Mouse (Mus musculus) heart, embryonic 15.5 days (tissue): ENCODE results near the gene Cacna1c. TPM values are rescaled to one million over a fixed set of nuclear protein-coding genes. Genes with fewer than 3 reads are reported as not detected.
A peak's percentile ranks its signal among the peaks of the same experiment; 100 is the strongest.

Experiments used
- ATAC-seq: fragments of 200-750 bp; cut with Nextera tagmentation; replicated peaks from 2 replicates; pipeline ENCODE4 v1.8.0; 2017; ENCODE audit warnings: low read depth, moderate TSS enrichment; ENCODE audit not compliant: insufficient number of reproducible peaks, insufficient read depth, low FRiP score
- H3K27ac ChIP-seq: fragments of 300-500 bp; sonication (generic); 2 replicates; pipeline ENCODE4 v1.5.1; 2015; ENCODE audit warnings: mild to moderate bottlenecking, inconsistent platforms
- H3K27me3 ChIP-seq: fragments of 300-500 bp; sonication (generic); 2 replicates; pipeline ENCODE4 v1.6.1; 2015; ENCODE audit warnings: inconsistent platforms
- H3K36me3 ChIP-seq: fragments of 300-500 bp; sonication (generic); 2 replicates; pipeline ENCODE4 v1.6.1; 2015; ENCODE audit warnings: mild to moderate bottlenecking, inconsistent platforms
- H3K4me1 ChIP-seq: fragments of 300-500 bp; sonication (generic); replicated peaks from 2 replicates; pipeline ENCODE4 v1.6.1; 2015; ENCODE audit warnings: inconsistent platforms
- H3K4me2 ChIP-seq: fragments of 300-500 bp; sonication (generic); 2 replicates; pipeline ENCODE4 v1.6.1; 2015; ENCODE audit warnings: inconsistent platforms, mild to moderate bottlenecking, moderate library complexity
- H3K4me3 ChIP-seq: fragments of 300-500 bp; sonication (generic); 2 replicates; pipeline ENCODE4 v1.5.1; 2015; ENCODE audit warnings: mild to moderate bottlenecking, inconsistent platforms
- H3K9ac ChIP-seq: fragments of 300-500 bp; sonication (generic); 2 replicates; pipeline ENCODE4 v1.6.1; 2015; ENCODE audit warnings: mild to moderate bottlenecking, inconsistent platforms
- H3K9me3 ChIP-seq: fragments of 300-500 bp; sonication (generic); replicated peaks from 2 replicates; pipeline ENCODE4 v1.6.1; 2016; ENCODE audit warnings: inconsistent platforms
- WGBS: fragments of 180-500 bp; shearing (Covaris S2); methylation state at CpG from one replicate; pipeline ENCODE4 v1.1.7; 2015; ENCODE audit warnings: mixed read lengths; 5-methylcytosine and 5-hydroxymethylcytosine counted together
- polyA plus RNA-seq: library from polyadenylated mRNA; unstranded; fragments of >200 nt; fragmentation: Nextera tagmentation; extraction: Ambion mirVana; gene quantifications from 2 replicates; pipeline ENCODE4 v1.2.1, GENCODE M21; 2015

Cacna1c gene
- polyA plus RNA-seq, 1 experiment from 2014 or later, result 65.3 TPM

DNA sequence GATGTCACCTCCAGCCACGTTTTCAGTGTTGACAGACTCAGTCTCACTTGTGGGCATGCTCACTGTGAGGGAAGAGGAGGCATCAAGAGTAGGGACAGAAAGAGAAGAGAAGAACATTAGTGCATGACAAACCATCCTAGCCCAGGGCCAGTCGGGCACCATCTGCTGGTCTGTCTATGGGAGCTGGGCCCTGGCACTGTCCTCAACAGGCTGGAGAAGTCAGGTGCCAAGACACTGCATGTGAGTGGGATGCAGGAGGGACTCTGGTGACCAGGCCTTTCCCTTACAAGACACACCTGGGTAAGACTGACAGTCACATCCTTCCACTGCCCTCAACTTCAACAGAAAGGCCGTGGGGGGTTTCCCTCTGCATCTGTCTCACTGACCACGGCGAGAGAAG is 482.9 kb downstream of the Cacna1c start:
- H3K27ac ChIP-seq, result no peak overlapping the region
- H3K27me3 ChIP-seq, result no peaks in the 10 kb centered on the region
- H3K9me3 ChIP-seq, result no peaks in the 10 kb centered on the region
- 82% methylated on average over 5 of the region's 5 CpGs for WGBS
- H3K4me2 ChIP-seq, result no peak overlapping the region
- no peak for ATAC-seq
- H3K4me3 ChIP-seq, result no peak overlapping the region
- H3K9ac ChIP-seq, result no peak overlapping the region
- peaks cover 25% of the 10 kb centered on the region for H3K36me3 ChIP-seq
- H3K4me1 ChIP-seq, result peaks cover 9% of the 10 kb centered on the region; the same call in 1 of the 2 replicates

DNA sequence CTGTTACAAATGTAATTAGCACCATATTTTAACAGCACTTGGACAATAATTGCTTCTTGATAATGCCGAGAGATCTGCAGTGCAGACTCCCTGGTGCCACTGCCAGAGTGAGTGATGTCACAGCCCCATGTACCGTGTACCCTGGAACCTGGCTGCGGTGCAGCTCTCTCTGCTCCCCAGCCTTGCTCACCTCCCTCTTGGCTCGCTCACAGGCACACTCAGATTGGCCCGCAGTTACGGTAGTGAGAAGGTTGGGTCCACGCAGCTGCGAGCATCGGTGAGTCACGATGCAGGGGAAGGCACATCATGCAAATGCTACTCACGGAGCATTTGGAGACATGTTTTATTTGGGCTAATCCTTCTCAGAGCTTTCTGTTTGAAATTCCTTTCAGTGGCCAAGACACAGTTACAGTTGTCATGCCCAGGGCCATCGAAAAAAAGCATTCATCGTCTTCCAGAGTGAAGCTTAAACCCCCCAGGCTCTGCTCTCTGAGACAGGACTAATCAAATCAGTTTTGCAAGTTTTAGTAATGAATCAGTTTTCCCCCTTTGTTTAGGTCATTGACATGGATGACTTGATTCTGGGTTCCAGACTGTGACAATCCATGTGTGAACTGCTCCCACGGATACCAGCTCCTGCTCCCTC is 484.4 kb downstream of the Cacna1c start:
- 86% methylated on average over 14 of the region's 14 CpGs for WGBS
- no peak overlapping the region for H3K4me2 ChIP-seq
- no peaks in the 10 kb centered on the region for H3K9me3 ChIP-seq
- peaks cover 9% of the 10 kb centered on the region; the same call in 1 of the 2 replicates for H3K4me1 ChIP-seq
- peaks cover 25% of the 10 kb centered on the region for H3K36me3 ChIP-seq
- no peak overlapping the region for H3K4me3 ChIP-seq
- no peak overlapping the region for H3K9ac ChIP-seq
- no peak overlapping the region for H3K27ac ChIP-seq
- no peak for ATAC-seq
- H3K27me3 ChIP-seq, result no peaks in the 10 kb centered on the region

GRCm38 (mm10) chr6:118707066-118707465 is 489.2 kb downstream of the Cacna1c start:
- no peak overlapping the region for H3K27ac ChIP-seq
- H3K27me3 ChIP-seq, result no peaks in the 10 kb centered on the region
- peaks cover 9% of the 10 kb centered on the region; the same call in 1 of the 2 replicates for H3K4me1 ChIP-seq
- H3K36me3 ChIP-seq, result peaks cover 23% of the 10 kb centered on the region; the same call in 1 of the 2 replicates
- no peak overlapping the region for H3K9ac ChIP-seq
- H3K4me3 ChIP-seq, result no peak overlapping the region
- no peak for ATAC-seq
- no peaks in the 10 kb centered on the region for H3K9me3 ChIP-seq
- no peak overlapping the region for H3K4me2 ChIP-seq
- WGBS, result 81% methylated on average over 4 of the region's 4 CpGs

DNA sequence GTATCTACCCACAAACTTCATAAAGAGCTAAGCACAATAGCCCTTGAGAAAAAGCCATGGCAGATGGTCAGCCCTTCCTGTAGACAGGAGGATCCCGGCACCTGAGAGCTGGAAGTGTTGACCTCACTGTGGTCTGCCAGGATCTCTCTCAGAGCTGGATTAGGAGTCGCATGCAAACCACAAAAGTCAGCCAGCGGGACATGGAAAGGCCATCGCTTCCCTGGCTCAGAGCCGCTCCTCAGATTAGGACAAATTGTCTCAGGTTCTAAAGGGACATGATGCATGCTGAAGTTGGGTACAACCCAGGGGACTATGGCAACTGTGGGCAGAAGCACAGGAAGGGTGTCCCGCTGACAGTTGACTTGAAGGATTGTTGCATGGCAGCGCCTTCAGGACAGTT is 490.4 kb downstream of the Cacna1c start:
- peaks cover 13% of the 10 kb centered on the region; the same call in 1 of the 2 replicates for H3K36me3 ChIP-seq
- H3K27ac ChIP-seq, result no peak overlapping the region
- no peak overlapping the region for H3K4me2 ChIP-seq
- H3K9ac ChIP-seq, result no peak overlapping the region
- no peak for ATAC-seq
- no peaks in the 10 kb centered on the region for H3K27me3 ChIP-seq
- no peaks in the 10 kb centered on the region for H3K9me3 ChIP-seq
- H3K4me1 ChIP-seq, result peaks cover 9% of the 10 kb centered on the region; the same call in 1 of the 2 replicates
- H3K4me3 ChIP-seq, result no peak overlapping the region
- WGBS, result 87% methylated on average over 7 of the region's 7 CpGs

DNA sequence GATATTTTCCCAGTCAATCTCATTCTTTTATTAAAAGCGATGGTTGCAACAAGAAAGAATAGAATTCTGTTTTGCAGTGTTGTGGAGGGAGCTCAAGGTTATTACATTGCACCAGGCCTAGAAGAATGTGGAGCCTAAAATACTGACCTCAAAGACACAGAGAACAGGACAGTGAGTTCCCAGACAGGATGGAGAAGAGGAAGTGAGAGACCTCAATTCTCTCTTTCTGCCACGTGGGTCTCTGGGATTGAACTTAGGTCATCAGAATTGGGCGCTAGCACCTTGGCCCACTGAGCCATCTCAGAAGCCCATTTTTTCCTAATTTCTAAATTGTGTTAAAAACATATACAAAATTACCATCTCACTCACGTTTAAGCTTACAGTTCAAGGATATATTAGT is 501.6 kb downstream of the Cacna1c start:
- WGBS, result 83% methylated on average over 4 of the region's 4 CpGs
- peaks cover 30% of the 10 kb centered on the region for H3K36me3 ChIP-seq
- H3K27me3 ChIP-seq, result no peaks in the 10 kb centered on the region
- H3K4me3 ChIP-seq, result no peak overlapping the region
- peaks cover 8% of the 10 kb centered on the region; the same call in 1 of the 2 replicates for H3K4me1 ChIP-seq
- no peak overlapping the region for H3K9ac ChIP-seq
- H3K4me2 ChIP-seq, result no peak overlapping the region
- no peak for ATAC-seq
- no peaks in the 10 kb centered on the region for H3K9me3 ChIP-seq
- no peak overlapping the region for H3K27ac ChIP-seq

- no peaks in the 10 kb centered on the region for H3K9me3 ChIP-seq
- no peaks in the 10 kb centered on the region for H3K27me3 ChIP-seq
- peaks cover 9% of the 10 kb centered on the region; the same call in 1 of the 2 replicates for H3K36me3 ChIP-seq
- H3K4me2 ChIP-seq, result no peak overlapping the region
- H3K27ac ChIP-seq, result no peak overlapping the region
- no peak overlapping the region for H3K9ac ChIP-seq
- 0 out of 2 replicates have a peak, but pooled peaks have one; percentile 14 for ATAC-seq
- peaks cover 8% of the 10 kb centered on the region; the same call in 1 of the 2 replicates for H3K4me1 ChIP-seq
- H3K4me3 ChIP-seq, result no peak overlapping the region
- WGBS, result 91% methylated on average over 3 of the region's 3 CpGs
Observed at GRCm38 (mm10) chr6:118689447-118689846, 506.8 kb downstream of the Cacna1c start.

DNA sequence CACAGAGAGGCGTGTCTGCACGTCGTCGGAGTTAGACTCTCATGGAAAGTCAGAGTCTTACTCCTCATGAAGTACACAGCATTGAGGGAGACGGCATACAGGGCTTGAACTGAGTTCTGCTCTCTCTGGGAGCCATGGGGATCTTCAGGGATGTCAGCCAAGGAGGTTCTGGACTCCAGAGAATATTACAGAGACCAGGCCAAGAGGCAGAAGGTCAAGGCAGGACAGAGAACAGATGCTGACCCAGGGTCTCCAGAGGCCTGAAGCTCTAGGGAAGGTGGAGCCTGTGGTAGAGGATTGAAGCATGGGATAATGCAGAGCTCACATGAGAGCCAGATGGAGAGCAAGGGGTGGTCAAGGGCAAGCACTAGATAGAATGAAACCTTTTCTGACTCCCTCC is 507.4 kb downstream of the Cacna1c start:
- ATAC-seq, result no peak
- Histone ChIP-seq H3K4me1 (peaks cover 8% of the 10 kb centered on the region; the same call in 1 of the 2 replicates), H3K36me3 (peaks cover 9% of the 10 kb centered on the region; the same call in 1 of the 2 replicates), H3K4me3 (no peak overlapping the region), H3K27me3 (no peaks in the 10 kb centered on the region), H3K9ac (no peak overlapping the region), H3K27ac (no peak overlapping the region), H3K4me2 (no peak overlapping the region), H3K9me3 (no peaks in the 10 kb centered on the region)
- WGBS, result 84% methylated on average over 5 of the region's 5 CpGs

DNA sequence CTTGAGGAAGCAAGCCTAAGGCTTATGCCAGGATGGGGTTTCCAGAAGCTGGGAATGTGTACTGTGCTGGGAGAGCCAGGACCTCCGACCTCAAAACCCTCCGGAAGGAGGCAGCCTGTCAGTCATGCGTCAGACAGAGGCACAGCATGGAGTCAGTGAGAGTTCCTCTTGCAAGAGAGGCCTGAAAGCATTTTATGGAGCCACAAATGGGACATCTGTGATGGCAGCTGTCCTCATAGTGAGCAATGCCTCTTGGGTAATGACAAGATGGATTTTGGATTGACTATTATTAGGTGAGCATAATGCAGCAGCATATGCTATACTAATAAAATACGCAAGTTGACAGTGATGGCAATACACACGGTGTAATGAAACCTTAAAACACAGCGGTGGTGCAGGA is 515.4 kb downstream of the Cacna1c start:
- Histone ChIP-seq H3K36me3 (peaks cover 16% of the 10 kb centered on the region), H3K27me3 (no peaks in the 10 kb centered on the region), H3K9ac (no peak overlapping the region), H3K4me2 (no peak overlapping the region), H3K9me3 (no peaks in the 10 kb centered on the region), H3K4me1 (no peaks in the 10 kb centered on the region), H3K4me3 (no peak overlapping the region), H3K27ac (no peak overlapping the region)
- ATAC-seq, result no peak
- WGBS, result 80% methylated on average over 6 of the region's 6 CpGs

DNA sequence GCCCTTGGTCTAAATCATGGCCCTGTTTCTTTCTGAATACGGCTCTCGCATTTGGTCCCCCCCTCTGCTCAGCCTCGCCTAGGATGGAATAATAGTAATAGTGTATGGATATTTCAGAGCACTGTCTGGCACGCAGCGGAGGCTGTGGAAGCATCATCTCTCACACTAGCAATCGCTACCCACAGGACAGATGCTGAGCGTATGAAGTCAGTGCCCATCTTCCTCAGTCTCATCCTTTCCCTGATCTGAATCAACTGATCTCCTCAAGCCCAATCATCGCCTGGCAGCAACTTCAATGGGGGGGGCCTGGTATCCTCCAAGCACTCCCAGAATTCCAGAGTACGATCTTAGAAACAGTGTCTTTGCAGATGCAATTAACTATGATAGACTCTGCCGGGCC is 518.2 kb downstream of the Cacna1c start:
- Histone ChIP-seq H3K4me3 (no peak overlapping the region), H3K27ac (no peak overlapping the region), H3K9me3 (no peaks in the 10 kb centered on the region), H3K27me3 (no peaks in the 10 kb centered on the region), H3K4me1 (no peaks in the 10 kb centered on the region), H3K36me3 (peaks cover 43% of the 10 kb centered on the region), H3K4me2 (no peak overlapping the region), H3K9ac (no peak overlapping the region)
- WGBS, result 91% methylated on average over 10 of the region's 10 CpGs
- no peak for ATAC-seq

GRCm38 (mm10) chr6:118677306-118677705 is 518.9 kb downstream of the Cacna1c start:
- Histone ChIP-seq H3K36me3 (peaks cover 44% of the 10 kb centered on the region), H3K27me3 (no peaks in the 10 kb centered on the region), H3K4me3 (no peak overlapping the region)

GRCm38 (mm10) chr6:118674781-118675180 is 521.4 kb downstream of the Cacna1c start:
- H3K4me1 ChIP-seq, result no peaks in the 10 kb centered on the region
- H3K9me3 ChIP-seq, result no peaks in the 10 kb centered on the region
- no peak for ATAC-seq
- H3K4me2 ChIP-seq, result no peak overlapping the region
- H3K27ac ChIP-seq, result no peak overlapping the region
- no peaks in the 10 kb centered on the region for H3K27me3 ChIP-seq
- H3K9ac ChIP-seq, result no peak overlapping the region
- 77% methylated on average over 4 of the region's 4 CpGs for WGBS
- peaks cover 47% of the 10 kb centered on the region for H3K36me3 ChIP-seq
- no peak overlapping the region for H3K4me3 ChIP-seq

More at GRCm38 (mm10) chr6:118677306-118677705, 518.9 kb downstream of the Cacna1c start:
- WGBS, result 92% methylated on average over 6 of the region's 6 CpGs
- no peak for ATAC-seq
- Histone ChIP-seq H3K9ac (no peak overlapping the region), H3K4me2 (no peak overlapping the region), H3K27ac (no peak overlapping the region), H3K4me1 (no peaks in the 10 kb centered on the region), H3K9me3 (no peaks in the 10 kb centered on the region)
